Mouse (Mus musculus): Measurements from ENCODE around the gene Pde4b. TPM values are rescaled to one million over a fixed set of nuclear protein-coding genes. Genes with fewer than 3 reads are reported as not detected.
A peak's percentile ranks its signal among the peaks of the same experiment; 100 is the strongest.

Pde4b gene
- polyA plus RNA-seq, 1 experiment from 2014 or later = 6.2 TPM

DNA sequence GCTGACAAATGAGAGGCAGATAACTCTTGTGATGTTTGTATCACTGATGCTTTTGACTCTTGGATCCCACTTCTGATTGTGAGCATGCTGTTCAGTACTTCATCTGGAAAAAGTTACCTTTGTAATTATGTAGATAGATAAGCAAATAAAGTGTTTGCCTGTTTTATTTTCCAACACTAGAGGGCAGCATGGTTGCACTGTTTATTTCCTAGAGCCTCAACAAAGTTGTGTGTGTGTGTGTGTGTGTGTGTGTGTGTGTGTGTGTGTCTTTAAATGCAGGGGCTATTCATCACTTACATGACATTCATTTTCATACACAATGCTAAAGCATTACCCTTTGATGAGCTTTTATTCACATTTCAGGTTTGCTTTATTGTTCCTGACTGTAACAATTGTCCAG, 139.4 kb downstream of the Pde4b start:
- H3K4me1 ChIP-seq = no peaks in the 10 kb centered on the region
- no peak for DNase-seq (ENCODE audit: low spot score)
- H3K27ac ChIP-seq = no peak overlapping the region
- no peaks in the 10 kb centered on the region for H3K9me3 ChIP-seq (replicated peaks)
- no peaks in the 10 kb centered on the region for H3K36me3 ChIP-seq
- no peak overlapping the region for H3K4me3 ChIP-seq
- H3K27me3 ChIP-seq (ENCODE audit: low read depth, poor library complexity, severe bottlenecking) = peaks cover 12% of the 10 kb centered on the region; the same call in 1 of the 2 replicates

DNA sequence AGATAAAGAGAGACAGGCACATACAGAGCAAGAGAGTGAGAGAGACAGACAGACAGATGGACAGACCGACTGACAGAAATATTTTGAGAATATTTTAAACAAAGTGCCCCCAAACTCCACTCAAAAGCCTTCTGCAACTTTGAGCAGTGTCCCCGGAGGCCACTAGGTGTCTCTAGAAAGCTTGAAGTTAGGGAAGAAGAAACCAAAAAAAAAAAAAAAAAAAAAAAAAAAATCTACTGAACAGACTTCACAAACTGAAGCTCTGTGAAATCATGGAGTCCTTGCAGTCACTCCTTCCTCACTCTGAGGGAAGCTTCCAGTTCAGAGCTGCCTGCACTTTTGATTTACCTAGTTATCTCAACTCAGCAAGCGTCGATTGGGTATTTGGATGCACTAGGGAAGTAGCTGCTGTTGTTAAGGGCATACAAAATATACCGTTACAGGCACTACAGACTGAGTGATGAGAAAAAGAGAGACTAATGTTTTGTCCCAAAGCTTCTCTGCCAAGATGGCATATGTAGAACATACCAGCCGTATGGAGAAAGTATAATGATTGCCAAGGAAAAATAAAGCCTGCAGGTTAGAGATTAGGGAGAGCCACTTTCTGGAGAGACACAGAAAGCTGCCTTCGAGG, 141.7 kb downstream of the Pde4b start:
- DNase-seq (ENCODE audit: low spot score) = peak; percentile 40
- 68% methylated on average over 7 of the region's 7 CpGs for WGBS
- no peaks in the 10 kb centered on the region for H3K36me3 ChIP-seq
- no peak overlapping the region for H3K27ac ChIP-seq
- H3K9me3 ChIP-seq (replicated peaks) = no peaks in the 10 kb centered on the region
- H3K27me3 ChIP-seq (ENCODE audit: low read depth, poor library complexity, severe bottlenecking) = peaks cover 12% of the 10 kb centered on the region; the same call in 1 of the 2 replicates
- no peak overlapping the region for H3K4me3 ChIP-seq
- no peaks in the 10 kb centered on the region for H3K4me1 ChIP-seq

DNA sequence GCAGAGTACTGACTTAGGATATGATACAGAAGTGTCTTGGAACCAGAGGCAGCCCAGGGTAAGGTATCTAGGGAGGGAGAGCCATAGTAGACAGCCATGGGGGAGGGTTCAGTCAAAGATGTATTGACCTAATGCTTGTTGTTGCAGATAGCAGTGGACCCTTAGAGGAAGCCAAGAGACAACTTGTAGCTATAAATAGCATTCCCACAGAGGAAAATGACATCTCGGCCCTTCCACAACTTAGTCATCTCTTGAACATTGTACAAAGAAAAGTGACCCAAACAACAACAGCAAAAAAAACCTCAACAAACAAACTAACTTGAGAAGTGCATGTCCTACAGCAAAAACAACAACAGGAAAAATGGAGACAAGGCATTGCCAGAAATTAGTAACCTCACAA, 143.6 kb downstream of the Pde4b start:
- WGBS = 79% methylated on average over 1 of the region's 1 CpGs
- no peaks in the 10 kb centered on the region for H3K36me3 ChIP-seq
- H3K27ac ChIP-seq = no peak overlapping the region
- H3K4me3 ChIP-seq = no peak overlapping the region
- H3K27me3 ChIP-seq (ENCODE audit: low read depth, poor library complexity, severe bottlenecking) = peaks cover 12% of the 10 kb centered on the region; the same call in 1 of the 2 replicates
- no peaks in the 10 kb centered on the region for H3K4me1 ChIP-seq
- DNase-seq (ENCODE audit: low spot score) = no peak
- H3K9me3 ChIP-seq (replicated peaks) = no peaks in the 10 kb centered on the region

DNA sequence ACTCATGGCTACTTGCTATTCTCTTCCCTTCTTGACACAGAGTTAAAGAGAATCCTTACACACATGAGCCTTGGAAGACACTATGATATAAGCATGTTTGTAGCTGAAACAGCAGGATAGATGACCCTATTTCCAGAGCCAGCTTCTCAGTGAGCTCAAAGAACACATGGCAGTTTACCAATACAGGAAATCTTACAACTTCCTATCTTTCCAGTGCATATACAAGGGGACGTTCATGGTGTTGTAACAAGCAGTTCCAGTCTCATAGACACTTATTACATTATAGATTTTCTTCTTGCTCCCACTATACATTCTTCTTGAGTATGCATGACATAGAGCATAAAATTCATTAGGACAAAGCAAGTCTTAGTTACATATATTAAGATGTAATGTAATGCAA, 146.3 kb downstream of the Pde4b start:
- Histone ChIP-seq H3K27ac (no peak overlapping the region), H3K9me3 (replicated peaks) (no peaks in the 10 kb centered on the region), H3K36me3 (no peaks in the 10 kb centered on the region), H3K27me3 (ENCODE audit: low read depth, poor library complexity, severe bottlenecking) (no peaks in the 10 kb centered on the region), H3K4me3 (no peak overlapping the region), H3K4me1 (no peaks in the 10 kb centered on the region)
- 87% methylated on average over 1 of the region's 1 CpGs for WGBS
- no peak for DNase-seq (ENCODE audit: low spot score)

DNA sequence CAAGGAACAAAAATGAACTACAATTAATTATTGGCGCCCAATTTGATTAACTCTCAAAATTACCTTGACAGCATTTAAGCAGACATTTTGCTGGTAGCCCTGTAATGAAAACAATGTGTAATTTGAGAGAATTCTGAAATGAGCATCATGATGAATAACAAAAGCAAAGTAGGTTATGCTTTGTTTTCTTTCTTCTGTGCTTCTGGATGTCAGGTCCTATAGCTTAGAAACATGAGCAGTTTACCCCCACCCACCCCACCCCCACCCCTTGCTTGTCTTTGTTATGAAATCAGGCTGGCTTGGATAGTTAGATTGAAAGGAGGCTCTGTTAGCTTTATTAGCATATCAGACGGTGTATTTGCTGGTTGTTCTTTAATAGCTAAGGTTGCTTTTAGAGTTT, 147.8 kb downstream of the Pde4b start:
- H3K9me3 ChIP-seq (replicated peaks) = no peaks in the 10 kb centered on the region
- DNase-seq (ENCODE audit: low spot score) = no peak
- H3K4me1 ChIP-seq = no peaks in the 10 kb centered on the region
- no peaks in the 10 kb centered on the region for H3K27me3 ChIP-seq (ENCODE audit: low read depth, poor library complexity, severe bottlenecking)
- no peak overlapping the region for H3K27ac ChIP-seq
- H3K4me3 ChIP-seq = no peak overlapping the region
- WGBS = 59% methylated on average over 2 of the region's 2 CpGs
- H3K36me3 ChIP-seq = no peaks in the 10 kb centered on the region

DNA sequence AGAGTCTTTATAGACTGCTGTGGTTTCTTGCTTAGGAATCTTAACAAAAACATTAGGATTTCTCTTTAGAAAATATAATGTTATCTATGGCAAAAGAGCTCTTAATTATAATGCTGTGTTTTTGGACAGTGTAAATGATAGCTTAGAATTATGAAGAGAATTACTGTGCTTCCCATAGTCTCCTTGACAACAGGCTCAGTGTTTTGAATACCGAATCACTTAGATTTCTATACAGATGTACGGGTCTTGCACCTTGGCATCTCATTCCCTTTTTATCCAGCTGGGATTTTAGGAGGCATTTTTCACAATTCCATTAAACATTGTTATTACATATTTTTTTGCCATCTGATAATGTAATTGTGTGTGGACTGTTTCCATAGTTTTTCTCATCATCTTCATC, 151.8 kb downstream of the Pde4b start:
- Histone ChIP-seq H3K4me3 (no peak overlapping the region), H3K27ac (no peak overlapping the region), H3K9me3 (replicated peaks) (no peaks in the 10 kb centered on the region), H3K36me3 (no peaks in the 10 kb centered on the region), H3K27me3 (ENCODE audit: low read depth, poor library complexity, severe bottlenecking) (no peaks in the 10 kb centered on the region), H3K4me1 (no peaks in the 10 kb centered on the region)
- DNase-seq (ENCODE audit: low spot score) = no peak
- WGBS = 94% methylated on average over 2 of the region's 2 CpGs

DNA sequence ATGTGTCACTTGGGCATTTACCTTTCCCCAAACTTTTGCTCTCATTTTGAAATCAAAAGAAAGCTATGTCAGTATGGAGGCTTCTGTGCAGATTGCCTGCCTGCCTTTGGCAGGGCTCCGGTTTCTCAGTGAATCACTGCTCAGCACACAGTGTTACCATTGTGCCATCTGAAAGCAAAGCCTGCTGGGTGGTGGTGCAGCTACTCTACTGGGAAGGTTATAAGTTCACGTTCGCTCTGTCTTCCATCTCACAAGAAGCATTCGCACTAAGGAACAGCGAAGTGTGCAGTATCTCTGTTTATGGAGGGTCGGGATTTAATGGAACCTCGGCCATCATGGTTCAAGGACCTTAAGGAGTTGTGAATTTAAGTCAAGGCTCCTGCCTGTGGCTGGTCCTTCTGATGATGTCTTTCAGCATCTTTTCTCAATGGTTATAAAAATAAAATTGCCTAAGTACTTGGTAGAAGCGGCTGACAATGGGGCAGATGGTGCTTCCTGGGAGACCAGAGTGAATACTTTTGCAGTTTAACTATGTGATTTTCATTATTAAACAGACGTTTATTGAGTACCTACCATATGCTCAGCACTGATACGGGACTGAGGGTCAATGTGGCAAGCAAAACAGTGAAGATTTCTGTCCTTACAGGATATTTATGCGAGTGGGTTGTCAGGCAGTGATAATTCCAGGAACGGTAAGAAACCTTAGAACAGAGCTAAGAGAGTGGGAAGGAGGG, 152.5 kb downstream of the Pde4b start:
- H3K36me3 ChIP-seq = no peaks in the 10 kb centered on the region
- H3K9me3 ChIP-seq (replicated peaks) = no peaks in the 10 kb centered on the region
- no peak for DNase-seq (ENCODE audit: low spot score)
- no peaks in the 10 kb centered on the region for H3K4me1 ChIP-seq
- H3K27ac ChIP-seq = no peak overlapping the region
- H3K27me3 ChIP-seq (ENCODE audit: low read depth, poor library complexity, severe bottlenecking) = no peaks in the 10 kb centered on the region
- WGBS = 89% methylated on average over 12 of the region's 12 CpGs
- no peak overlapping the region for H3K4me3 ChIP-seq

DNA sequence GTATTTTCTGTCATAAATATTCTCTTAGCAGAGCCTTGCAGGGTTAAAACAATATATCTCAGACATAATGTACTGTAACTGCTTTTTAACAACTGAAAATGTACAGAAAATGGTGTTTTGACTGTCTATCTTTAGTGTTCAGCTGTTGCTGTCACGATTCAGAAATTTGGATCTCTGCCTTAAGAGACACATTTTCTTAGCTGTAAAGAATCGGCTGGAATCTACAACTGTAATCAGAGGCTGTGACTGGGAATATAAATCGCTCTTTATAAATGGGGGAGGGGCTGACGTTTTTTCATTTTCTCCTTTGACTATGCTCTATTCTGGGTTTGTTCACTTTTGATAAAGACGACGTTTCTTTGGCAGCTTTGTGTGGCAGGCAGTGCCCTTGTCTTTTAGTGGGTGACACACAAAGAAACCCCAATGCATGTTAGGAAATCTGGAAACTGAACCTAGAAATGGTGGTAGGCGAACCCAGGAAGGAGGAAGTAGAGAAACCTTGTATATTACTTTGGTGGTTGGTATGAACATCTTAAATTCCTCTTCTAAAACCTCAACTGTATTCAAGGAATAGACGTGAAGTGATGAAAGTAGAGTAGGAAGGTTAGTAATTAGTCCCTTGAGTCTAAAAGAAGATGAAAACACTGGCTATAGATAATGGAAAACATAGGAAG, 153.5 kb downstream of the Pde4b start:
- Histone ChIP-seq H3K27ac (no peak overlapping the region), H3K36me3 (no peaks in the 10 kb centered on the region), H3K9me3 (replicated peaks) (no peaks in the 10 kb centered on the region), H3K27me3 (ENCODE audit: low read depth, poor library complexity, severe bottlenecking) (no peaks in the 10 kb centered on the region), H3K4me1 (no peaks in the 10 kb centered on the region), H3K4me3 (no peak overlapping the region)
- DNase-seq (ENCODE audit: low spot score) = no peak
- WGBS = 89% methylated on average over 8 of the region's 8 CpGs

DNA sequence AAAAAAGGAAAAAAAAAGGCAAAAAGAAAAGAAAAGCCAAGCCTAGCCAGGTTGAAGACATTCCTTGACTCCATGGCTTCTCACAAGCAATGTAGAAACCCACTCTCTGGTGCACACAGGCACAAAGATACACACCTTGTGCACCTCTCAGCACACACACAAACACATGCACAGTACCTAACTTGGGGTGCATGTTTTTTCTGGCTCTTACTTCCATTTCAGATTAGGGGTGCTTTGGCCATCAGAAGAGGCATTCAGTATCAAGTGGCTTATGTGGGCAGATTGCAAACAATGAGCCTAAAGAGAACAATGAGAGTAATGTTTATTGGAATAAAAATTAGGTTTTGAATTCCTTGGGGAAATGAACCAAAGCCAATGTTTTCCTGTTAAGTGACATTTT, 166.7 kb downstream of the Pde4b start:
- no peak for DNase-seq (ENCODE audit: low spot score)
- no peaks in the 10 kb centered on the region for H3K9me3 ChIP-seq (replicated peaks)
- no peaks in the 10 kb centered on the region for H3K27me3 ChIP-seq (ENCODE audit: low read depth, poor library complexity, severe bottlenecking)
- H3K4me1 ChIP-seq = peaks cover 8% of the 10 kb centered on the region; the same call in 1 of the 2 replicates
- 0 out of 2 replicates have a peak overlapping the region, but pooled peaks have one; percentile 23 for H3K4me3 ChIP-seq
- H3K27ac ChIP-seq = no peak overlapping the region
- no peaks in the 10 kb centered on the region for H3K36me3 ChIP-seq

DNA sequence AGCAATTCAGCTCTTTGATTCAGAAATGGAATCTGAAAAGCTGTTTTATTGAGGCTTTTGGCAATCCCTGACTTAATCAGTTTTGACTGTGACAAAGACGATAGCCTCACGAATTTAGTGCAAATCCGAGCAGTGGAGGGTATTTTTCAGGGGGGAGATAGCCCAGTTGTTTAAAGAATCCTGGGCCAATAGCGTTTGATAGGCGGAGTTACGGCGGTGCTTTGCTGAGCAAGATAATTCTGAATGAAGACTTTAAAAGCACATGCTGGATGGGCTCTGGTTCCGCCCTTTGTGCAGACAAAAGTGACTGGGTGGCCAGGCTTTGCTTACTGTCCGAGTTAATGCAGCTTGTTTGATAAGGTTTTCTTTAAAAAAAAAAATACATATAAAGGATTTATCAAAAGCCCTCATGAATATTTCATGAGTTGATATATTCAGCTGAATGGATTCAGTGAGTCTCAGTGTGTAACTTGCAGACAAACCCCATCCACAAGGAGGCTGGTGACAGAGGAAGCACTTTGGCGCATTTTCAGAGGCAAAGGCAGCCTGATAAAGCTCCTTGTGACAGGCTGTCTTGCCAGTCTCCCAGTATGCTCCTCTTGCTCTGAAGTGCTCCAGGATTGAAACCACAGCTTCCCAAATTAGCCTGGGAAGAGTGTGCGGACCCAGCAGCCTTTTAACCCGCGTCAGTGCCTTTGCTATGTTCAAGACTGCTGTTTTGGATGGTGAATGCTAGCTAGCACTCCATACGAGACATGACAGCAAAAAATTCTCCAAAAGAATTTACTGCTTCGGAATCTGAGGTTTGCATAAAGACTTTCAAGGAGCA, 167.3 kb downstream of the Pde4b start:
- H3K27ac ChIP-seq = 0 out of 2 replicates have a peak overlapping the region, but pooled peaks have one; percentile 28
- peaks cover 8% of the 10 kb centered on the region; the same call in 1 of the 2 replicates for H3K4me1 ChIP-seq
- H3K27me3 ChIP-seq (ENCODE audit: low read depth, poor library complexity, severe bottlenecking) = no peaks in the 10 kb centered on the region
- H3K9me3 ChIP-seq (replicated peaks) = no peaks in the 10 kb centered on the region
- H3K36me3 ChIP-seq = no peaks in the 10 kb centered on the region
- no peak for DNase-seq (ENCODE audit: low spot score)
- WGBS = 19% methylated on average over 15 of the region's 15 CpGs
- peak overlapping the region; percentile 23 for H3K4me3 ChIP-seq

DNA sequence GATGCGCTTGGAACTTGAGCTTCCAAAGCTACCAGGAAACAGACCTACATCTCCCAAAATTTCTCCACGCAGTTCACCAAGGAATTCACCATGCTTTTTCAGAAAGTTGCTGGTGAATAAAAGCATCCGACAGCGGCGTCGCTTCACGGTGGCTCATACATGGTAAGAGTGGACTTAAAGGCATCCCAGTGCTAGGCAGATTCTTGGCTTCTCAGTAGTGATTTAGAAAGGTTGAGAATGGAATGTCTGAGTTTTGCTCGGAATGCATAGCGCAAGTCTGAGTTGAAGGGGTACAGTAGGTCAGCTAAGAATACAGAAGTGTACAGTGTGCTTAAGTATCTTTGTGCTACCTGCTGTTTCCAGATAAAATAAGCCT, 167.9 kb downstream of the Pde4b start:
- Histone ChIP-seq H3K36me3 (no peaks in the 10 kb centered on the region), H3K27me3 (ENCODE audit: low read depth, poor library complexity, severe bottlenecking) (no peaks in the 10 kb centered on the region), H3K4me3 (0 out of 2 replicates have a peak overlapping the region, but pooled peaks have one; percentile 23), H3K4me1 (peaks cover 8% of the 10 kb centered on the region; the same call in 1 of the 2 replicates), H3K9me3 (replicated peaks) (no peaks in the 10 kb centered on the region), H3K27ac (0 out of 2 replicates have a peak overlapping the region, but pooled peaks have one; percentile 28)
- DNase-seq (ENCODE audit: low spot score) = no peak
- WGBS = 78% methylated on average over 9 of the region's 9 CpGs

DNA sequence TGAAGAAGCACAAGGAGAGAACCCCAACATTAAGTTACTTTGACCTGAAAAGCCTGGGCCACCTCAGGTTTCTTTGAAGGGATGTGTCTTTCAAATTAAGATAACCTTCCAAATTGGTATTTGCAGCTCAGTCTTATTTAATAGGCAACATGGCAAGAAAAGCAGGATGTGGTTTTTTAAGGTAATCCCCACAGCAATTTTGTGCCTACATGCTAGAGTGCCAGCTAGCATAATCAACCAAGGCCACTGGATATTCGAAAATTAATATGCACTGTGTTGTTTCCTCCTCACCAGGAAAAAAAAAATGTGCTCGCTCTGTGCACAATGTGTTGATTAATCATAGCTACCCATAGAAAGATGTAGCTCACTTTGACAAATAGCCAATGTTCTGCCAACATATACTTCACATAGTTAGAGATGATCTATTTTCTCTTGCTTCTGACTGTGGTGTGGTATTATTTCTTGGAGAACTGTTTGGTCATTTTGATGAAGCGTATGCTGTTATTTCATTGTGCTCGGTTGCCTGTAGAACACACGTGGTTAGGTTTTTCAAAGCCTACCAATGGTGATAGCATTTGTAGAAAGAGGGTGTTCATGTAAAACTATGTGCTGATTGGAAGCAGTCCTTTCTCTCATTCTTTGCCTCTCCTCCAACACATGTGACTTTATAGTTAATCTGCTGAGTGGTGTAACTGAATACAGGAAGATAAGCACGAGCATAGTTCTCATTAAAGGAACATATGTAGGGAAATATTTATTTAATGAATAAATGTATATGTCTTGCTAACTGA, 169.0 kb downstream of the Pde4b start:
- H3K27me3 ChIP-seq (ENCODE audit: low read depth, poor library complexity, severe bottlenecking) = no peaks in the 10 kb centered on the region
- peaks cover 8% of the 10 kb centered on the region; the same call in 1 of the 2 replicates for H3K4me1 ChIP-seq
- WGBS = 91% methylated on average over 6 of the region's 6 CpGs
- no peaks in the 10 kb centered on the region for H3K9me3 ChIP-seq (replicated peaks)
- no peaks in the 10 kb centered on the region for H3K36me3 ChIP-seq
- H3K27ac ChIP-seq = no peak overlapping the region
- H3K4me3 ChIP-seq = no peak overlapping the region
- no peak for DNase-seq (ENCODE audit: low spot score)
